Mouse (Mus musculus) embryonic facial prominence, embryonic 10.5 days (tissue): Measurements from ENCODE around the gene Scn8a. TPM values are rescaled to one million over a fixed set of nuclear protein-coding genes. Genes with fewer than 3 reads are reported as not detected.

Experiments
- DNase-seq: peaks from one replicate; pipeline ENCODE4 v3.0.0-alpha.2; 2017; ENCODE audit warnings: low spot score
- H3K27ac ChIP-seq: fragments of 300-500 bp; sonication (generic); replicated peaks from 2 replicates; pipeline ENCODE4 v1.5.1; 2016; ENCODE audit warnings: mild to moderate bottlenecking
- H3K27me3 ChIP-seq: fragments of 300-500 bp; sonication (generic); replicated peaks from 2 replicates; pipeline ENCODE4 v1.6.1; 2016; ENCODE audit warnings: low read depth, mild to moderate bottlenecking; ENCODE audit not compliant: poor library complexity, severe bottlenecking
- H3K36me3 ChIP-seq: fragments of 300-500 bp; sonication (generic); replicated peaks from 2 replicates; pipeline ENCODE4 v1.6.1; 2016; ENCODE audit warnings: mild to moderate bottlenecking, moderate library complexity
- H3K4me1 ChIP-seq: fragments of 300-500 bp; sonication (generic); 2 replicates; pipeline ENCODE4 v1.6.1; 2016
- H3K4me3 ChIP-seq: fragments of 300-500 bp; sonication (generic); 2 replicates; pipeline ENCODE4 v1.5.1; 2016; ENCODE audit warnings: mild to moderate bottlenecking, moderate library complexity
- H3K9me3 ChIP-seq: fragments of 300-500 bp; sonication (generic); 2 replicates; pipeline ENCODE4 v1.6.1; 2016; ENCODE audit warnings: mild to moderate bottlenecking
- WGBS: fragments of 180-500 bp; shearing (Covaris S2); methylation state at CpG from one replicate; pipeline ENCODE4 v1.1.7; 2016; 5-methylcytosine and 5-hydroxymethylcytosine counted together
- polyA plus RNA-seq: library from polyadenylated mRNA; unstranded; fragments of >200 nt; fragmentation: Nextera tagmentation; extraction: Ambion mirVana; gene quantifications from 2 replicates; pipeline ENCODE4 v1.2.1, GENCODE M21; 2016

The Scn8a gene
- polyA plus RNA-seq, 1 experiment from 2014 or later: 7.3 TPM

DNA sequence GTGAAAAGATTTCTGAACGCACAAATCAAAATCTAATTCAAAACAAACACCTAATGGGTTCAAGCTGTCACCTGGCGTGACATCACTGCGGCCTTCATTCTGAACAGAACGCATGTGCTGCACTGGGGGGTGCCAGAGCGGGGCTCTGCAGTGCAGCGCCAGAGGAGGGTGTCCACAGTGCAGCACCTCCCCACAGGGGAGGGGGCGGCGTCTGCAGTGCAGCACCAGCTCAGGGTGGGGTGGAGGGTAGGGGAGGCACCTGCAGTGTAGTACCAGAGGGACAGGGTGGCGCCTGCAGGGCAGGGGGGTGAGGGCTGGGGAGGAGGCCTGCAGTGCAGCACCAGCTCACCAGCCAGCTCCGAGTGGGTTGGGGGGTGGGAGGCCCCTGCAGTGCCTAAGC, 55.3 kb downstream of the Scn8a start:
- WGBS: 71% methylated on average over 10 of the region's 10 CpGs

DNA sequence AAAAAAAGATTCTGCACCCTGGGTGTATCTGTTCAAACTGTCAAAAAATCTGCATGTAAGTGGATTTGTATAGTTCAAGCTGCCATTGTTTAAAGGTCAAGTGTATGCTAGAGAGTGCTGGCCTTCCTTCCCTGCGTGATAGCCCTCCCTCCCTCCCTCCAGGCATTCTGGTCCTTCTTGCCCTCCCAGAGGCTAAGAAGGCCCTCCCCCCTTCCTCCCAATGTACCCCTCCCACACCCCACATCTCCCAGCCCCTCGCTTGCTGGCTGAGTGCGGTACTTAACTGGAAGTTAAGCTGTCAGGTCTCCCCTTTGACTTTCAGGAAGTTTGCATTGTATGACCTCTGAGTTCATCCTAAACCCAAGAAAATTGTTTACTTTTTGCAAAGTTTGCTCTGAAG, 60.8 kb downstream of the Scn8a start:
- Histone ChIP-seq H3K36me3 (no peaks in the 10 kb centered on the region), H3K4me1 (peaks cover 18% of the 10 kb centered on the region), H3K27me3 (no peaks in the 10 kb centered on the region), H3K27ac (no peak overlapping the region), H3K4me3 (no peak overlapping the region), H3K9me3 (no peaks in the 10 kb centered on the region)
- no peak for DNase-seq
- 44% methylated on average over 3 of the region's 3 CpGs for WGBS

More for the DNA sequence above, 55.3 kb downstream of the Scn8a start:
- Histone ChIP-seq H3K4me1 (peaks cover 28% of the 10 kb centered on the region), H3K27me3 (no peaks in the 10 kb centered on the region), H3K4me3 (no peak overlapping the region), H3K36me3 (no peaks in the 10 kb centered on the region), H3K27ac (no peak overlapping the region), H3K9me3 (no peaks in the 10 kb centered on the region)
- no peak for DNase-seq

DNA sequence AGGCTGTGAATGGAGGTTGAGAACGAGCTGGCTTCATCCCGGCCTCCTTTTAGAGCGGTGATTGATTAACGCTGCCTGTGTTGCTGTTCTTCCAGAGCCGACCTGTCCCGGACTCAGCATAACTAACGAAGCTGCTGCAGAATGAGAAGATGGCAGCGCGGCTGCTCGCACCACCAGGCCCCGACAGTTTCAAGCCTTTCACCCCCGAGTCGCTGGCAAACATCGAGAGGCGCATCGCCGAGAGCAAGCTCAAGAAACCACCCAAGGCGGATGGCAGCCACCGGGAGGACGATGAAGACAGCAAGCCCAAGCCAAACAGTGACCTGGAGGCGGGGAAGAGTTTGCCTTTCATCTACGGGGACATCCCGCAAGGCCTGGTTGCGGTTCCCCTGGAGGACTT, 66.5 kb downstream of the Scn8a start:
- peak overlapping the region; percentile 61; the same call in 1 of the 2 replicates for H3K27ac ChIP-seq

DNA sequence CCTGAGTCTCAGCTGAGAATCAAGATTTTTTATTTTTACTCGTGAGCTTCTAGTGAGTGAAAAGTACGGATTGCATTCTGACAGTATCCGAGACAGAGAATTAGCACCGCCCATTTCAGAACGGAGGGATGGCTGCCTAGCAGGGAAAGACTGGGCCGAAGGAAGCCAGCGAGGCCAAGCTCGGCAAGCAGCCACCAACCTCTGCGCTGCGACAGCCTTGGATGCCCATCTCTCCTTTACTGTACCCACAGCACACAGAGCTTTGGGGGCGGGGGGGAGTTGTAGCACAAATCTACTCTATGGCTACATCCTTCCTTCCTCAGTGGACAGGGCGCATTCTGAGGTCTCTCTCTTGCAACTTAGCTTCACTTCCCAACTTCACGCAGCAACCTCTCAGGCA, 78.7 kb downstream of the Scn8a start:
- Histone ChIP-seq H3K4me1 (0 out of 2 replicates have a peak, but pooled peaks cover 6% of the 10 kb centered on the region), H3K36me3 (0 out of 2 replicates have a peak, but pooled peaks cover 3% of the 10 kb centered on the region), H3K27ac (no peak overlapping the region), H3K27me3 (no peaks in the 10 kb centered on the region), H3K9me3 (no peaks in the 10 kb centered on the region), H3K4me3 (no peak overlapping the region)
- DNase-seq: no peak
- 90% methylated on average over 13 of the region's 13 CpGs for WGBS

More for the DNA sequence above, 66.5 kb downstream of the Scn8a start:
- Histone ChIP-seq H3K9me3 (no peaks in the 10 kb centered on the region), H3K4me1 (peaks cover 28% of the 10 kb centered on the region), H3K27me3 (no peaks in the 10 kb centered on the region), H3K4me3 (peak overlapping the region; percentile 19; the same call in 1 of the 2 replicates), H3K36me3 (peaks cover 10% of the 10 kb centered on the region)
- 69% methylated on average over 24 of the region's 24 CpGs for whole genome bisulfite sequencing
- no peak for DNase-seq

DNA sequence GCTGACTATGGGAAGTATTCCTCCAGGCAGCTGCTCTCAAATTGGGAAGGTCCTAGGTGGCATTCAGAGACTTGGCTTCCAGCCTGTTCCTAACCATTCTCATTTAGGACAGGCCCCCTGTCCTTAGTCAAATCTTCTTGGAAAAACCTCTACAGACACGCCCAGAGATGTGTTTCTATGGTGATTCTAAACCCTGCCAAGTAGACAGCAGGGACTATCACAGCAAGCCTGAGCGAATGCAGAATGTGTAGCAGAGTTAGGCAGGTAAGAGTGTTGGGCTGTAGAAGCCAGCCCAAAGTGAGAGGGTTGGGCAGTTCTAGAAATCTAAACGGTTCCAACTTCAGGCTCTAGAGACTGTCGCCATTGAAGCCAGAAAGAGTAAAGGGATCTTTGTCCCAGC, 79.5 kb downstream of the Scn8a start:
- Histone ChIP-seq H3K4me3 (no peak overlapping the region), H3K36me3 (0 out of 2 replicates have a peak, but pooled peaks cover 3% of the 10 kb centered on the region), H3K4me1 (0 out of 2 replicates have a peak, but pooled peaks cover 6% of the 10 kb centered on the region), H3K27me3 (no peaks in the 10 kb centered on the region), H3K9me3 (no peaks in the 10 kb centered on the region), H3K27ac (no peak overlapping the region)
- 84% methylated on average over 4 of the region's 4 CpGs for WGBS
- DNase-seq: no peak

DNA sequence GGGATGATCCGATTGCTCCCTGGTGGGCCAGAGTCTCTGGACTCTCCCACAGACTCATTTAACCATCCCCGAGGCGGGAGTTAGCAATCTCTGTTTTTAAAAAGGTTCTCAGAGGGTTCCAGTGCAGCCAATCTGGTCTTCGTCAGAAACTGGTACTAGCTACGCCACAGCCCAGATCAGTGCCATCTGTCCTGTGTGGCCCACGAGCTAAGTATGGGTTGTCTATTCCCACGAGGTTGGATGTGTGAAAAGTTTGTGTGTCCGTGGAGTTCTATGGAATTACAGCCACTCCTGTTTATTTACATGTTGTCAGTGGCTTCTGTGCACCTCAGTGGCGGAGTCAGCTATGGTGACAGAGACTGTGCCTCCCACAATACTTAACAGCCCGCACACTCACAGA, 81.8 kb downstream of the Scn8a start:
- Histone ChIP-seq H3K9me3 (no peaks in the 10 kb centered on the region), H3K36me3 (no peaks in the 10 kb centered on the region), H3K4me1 (0 out of 2 replicates have a peak, but pooled peaks cover 6% of the 10 kb centered on the region), H3K27me3 (no peaks in the 10 kb centered on the region), H3K27ac (no peak overlapping the region), H3K4me3 (no peak overlapping the region)
- no peak for DNase-seq
- WGBS: 87% methylated on average over 10 of the region's 10 CpGs

DNA sequence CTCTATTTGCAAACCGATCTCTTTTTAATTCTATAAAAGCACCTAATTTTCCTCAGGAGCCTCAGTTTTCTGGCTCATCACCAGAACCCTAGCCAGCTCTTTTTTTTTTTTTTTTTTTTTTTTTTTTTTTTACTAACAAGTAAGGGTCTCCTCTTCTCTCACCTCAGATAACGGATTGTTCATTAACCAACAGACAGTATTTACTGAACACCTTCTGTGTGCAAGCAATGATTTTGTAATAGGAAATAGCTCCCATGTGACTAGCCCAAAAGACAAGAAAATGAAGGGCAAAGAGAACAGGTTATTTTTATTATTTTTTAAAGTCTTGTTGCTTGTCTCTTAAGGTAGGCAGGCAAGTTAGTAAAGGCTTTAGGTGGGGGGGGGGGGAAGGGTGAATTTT, 82.6 kb downstream of the Scn8a start:
- no peak overlapping the region for H3K4me3 ChIP-seq
- no peaks in the 10 kb centered on the region for H3K9me3 ChIP-seq
- no peak overlapping the region for H3K27ac ChIP-seq
- WGBS: 87% methylated on average over 2 of the region's 2 CpGs
- no peaks in the 10 kb centered on the region for H3K36me3 ChIP-seq
- peaks cover 6% of the 10 kb centered on the region; the same call in 1 of the 2 replicates for H3K4me1 ChIP-seq
- no peak for DNase-seq
- H3K27me3 ChIP-seq: no peaks in the 10 kb centered on the region

DNA sequence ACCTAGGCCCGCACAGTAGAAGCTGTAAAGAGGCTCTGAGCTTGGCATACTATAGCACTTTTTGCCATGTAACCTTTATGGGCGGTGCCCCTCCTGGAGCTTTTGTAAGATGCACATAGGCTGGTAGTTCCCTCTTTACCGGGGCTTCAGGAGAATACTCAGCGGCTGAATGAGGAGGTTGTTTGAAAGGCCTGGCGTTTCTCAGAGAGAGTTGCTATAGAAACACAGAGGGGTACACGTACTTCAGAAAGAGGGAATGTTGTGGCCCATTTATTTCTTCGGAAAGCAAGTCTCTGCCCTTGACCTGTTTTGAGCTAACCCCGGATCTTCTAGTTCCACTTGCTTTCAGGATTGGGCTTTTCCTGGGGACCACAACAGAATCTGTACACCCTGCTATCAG, 83.2 kb downstream of the Scn8a start:
- Histone ChIP-seq H3K4me1 (peaks cover 6% of the 10 kb centered on the region; the same call in 1 of the 2 replicates), H3K36me3 (no peaks in the 10 kb centered on the region), H3K27ac (no peak overlapping the region), H3K9me3 (no peaks in the 10 kb centered on the region), H3K27me3 (no peaks in the 10 kb centered on the region), H3K4me3 (no peak overlapping the region)
- 41% methylated on average over 8 of the region's 8 CpGs for WGBS
- DNase-seq: no peak

DNA sequence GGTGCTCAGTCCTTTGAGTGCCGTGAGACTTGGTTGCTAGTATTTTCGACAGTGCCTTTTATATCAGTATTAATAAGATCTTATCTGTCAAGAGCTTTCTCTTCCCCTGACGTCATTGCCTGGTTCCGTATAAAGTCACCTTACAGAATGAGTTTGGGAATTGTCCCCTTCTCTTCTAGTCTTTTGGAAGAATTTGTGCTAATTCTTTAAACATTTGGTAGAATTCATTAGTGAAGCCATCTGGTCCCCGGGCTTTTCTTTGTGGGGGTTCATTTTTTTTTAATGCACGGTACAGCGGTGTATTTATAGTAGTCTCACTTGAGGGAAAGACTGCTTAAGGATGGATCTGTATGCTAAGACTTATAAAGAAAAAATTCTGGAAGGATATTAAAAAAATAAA, 84.3 kb downstream of the Scn8a start:
- Histone ChIP-seq H3K4me3 (no peak overlapping the region), H3K36me3 (no peaks in the 10 kb centered on the region), H3K27ac (no peak overlapping the region), H3K9me3 (no peaks in the 10 kb centered on the region), H3K27me3 (no peaks in the 10 kb centered on the region), H3K4me1 (peaks cover 6% of the 10 kb centered on the region; the same call in 1 of the 2 replicates)
- DNase-seq: no peak
- WGBS: 87% methylated on average over 7 of the region's 7 CpGs

DNA sequence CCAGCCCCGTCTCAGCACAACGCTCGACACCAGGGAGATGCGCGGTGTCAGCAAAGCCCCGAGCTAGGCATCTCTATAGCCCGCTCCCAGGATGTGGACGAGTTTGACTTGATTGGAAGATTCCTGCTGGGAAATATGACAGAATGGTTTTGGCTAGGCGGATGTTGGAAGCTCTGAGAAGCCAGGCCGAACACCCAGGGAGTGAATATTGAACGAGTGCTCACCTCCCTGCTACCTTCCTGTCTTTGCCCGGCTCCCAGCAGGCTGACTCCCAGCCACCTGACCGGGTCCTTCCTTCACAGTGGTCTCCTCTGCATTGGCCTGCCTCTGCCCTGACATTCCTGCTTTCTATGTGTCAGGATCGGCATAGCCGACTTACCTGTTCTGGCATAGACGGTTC, 85.1 kb downstream of the Scn8a start:
- H3K27ac ChIP-seq: no peak overlapping the region
- no peak for DNase-seq
- no peaks in the 10 kb centered on the region for H3K36me3 ChIP-seq
- H3K9me3 ChIP-seq: no peaks in the 10 kb centered on the region
- H3K4me1 ChIP-seq: peaks cover 6% of the 10 kb centered on the region; the same call in 1 of the 2 replicates
- 81% methylated on average over 16 of the region's 16 CpGs for WGBS
- H3K4me3 ChIP-seq: no peak overlapping the region
- no peaks in the 10 kb centered on the region for H3K27me3 ChIP-seq

DNA sequence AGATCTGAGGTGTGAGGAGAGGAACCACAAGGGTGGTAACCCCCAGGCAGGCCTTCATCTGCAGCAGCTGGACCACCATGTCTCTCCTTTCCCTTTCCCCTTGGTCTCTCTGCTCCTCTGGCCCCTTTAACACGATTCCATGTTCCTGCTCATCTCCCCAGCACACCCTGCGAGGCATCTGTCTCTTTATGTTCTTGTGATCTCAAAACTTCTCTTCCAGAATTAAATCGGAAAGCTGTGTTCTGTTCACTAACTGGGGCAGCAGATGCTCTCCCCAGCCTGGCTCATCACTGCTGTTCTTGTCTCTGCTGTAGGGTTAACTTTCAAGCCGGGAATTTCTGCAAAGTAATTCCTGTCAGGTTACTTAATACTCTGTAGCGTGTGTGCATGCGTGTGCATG, 91.3 kb downstream of the Scn8a start:
- DNase-seq: no peak
- H3K4me1 ChIP-seq: peaks cover 11% of the 10 kb centered on the region; the same call in 1 of the 2 replicates
- no peak overlapping the region for H3K27ac ChIP-seq
- WGBS: 88% methylated on average over 6 of the region's 6 CpGs
- H3K9me3 ChIP-seq: no peaks in the 10 kb centered on the region
- H3K4me3 ChIP-seq: no peak overlapping the region
- H3K27me3 ChIP-seq: no peaks in the 10 kb centered on the region
- no peaks in the 10 kb centered on the region for H3K36me3 ChIP-seq

DNA sequence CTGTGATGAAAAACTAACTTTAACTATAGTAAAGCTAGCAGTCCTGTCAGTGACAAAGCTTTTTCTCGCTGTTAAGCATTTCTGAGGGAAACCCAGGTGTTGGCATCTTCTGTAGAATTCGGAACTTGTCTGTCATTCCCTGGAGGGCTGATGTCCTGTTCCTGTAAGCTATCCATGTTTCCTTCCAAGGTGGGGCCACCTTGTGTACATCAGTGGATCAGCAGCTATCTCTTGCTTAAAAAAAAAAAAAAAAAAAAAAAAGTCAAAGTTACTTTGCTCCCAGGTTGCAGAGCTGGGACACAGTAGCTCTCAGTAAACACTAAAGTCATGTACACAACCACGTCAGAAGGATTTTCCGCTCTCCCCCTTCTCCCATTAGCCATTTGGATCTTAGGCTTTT, 91.9 kb downstream of the Scn8a start:
- Histone ChIP-seq H3K36me3 (no peaks in the 10 kb centered on the region), H3K4me1 (peaks cover 13% of the 10 kb centered on the region; the same call in 1 of the 2 replicates), H3K9me3 (no peaks in the 10 kb centered on the region), H3K4me3 (no peak overlapping the region), H3K27ac (no peak overlapping the region), H3K27me3 (no peaks in the 10 kb centered on the region)
- DNase-seq: no peak
- 75% methylated on average over 4 of the region's 4 CpGs for WGBS

DNA sequence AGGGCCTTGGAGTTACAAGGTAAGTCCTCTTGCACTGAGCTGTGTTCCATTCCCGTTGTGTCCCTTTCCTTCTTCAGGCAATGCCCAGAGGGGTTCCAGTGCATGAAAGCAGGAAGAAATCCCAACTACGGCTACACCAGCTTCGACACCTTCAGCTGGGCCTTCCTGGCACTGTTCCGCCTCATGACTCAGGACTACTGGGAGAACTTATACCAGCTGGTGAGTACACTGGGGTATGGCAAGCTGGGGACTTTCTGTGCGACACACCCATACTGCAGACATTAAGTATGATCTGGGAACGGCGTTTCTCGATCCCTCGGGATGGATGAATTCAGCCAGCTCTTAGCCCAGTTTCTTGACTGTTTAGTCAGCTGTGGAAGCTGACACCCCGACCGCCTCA, 101.8 kb downstream of the Scn8a start:
- H3K27me3 ChIP-seq: no peaks in the 10 kb centered on the region
- no peak overlapping the region for H3K27ac ChIP-seq
- no peak overlapping the region for H3K4me3 ChIP-seq
- 74% methylated on average over 11 of the region's 11 CpGs for WGBS
- H3K9me3 ChIP-seq: no peaks in the 10 kb centered on the region
- no peak for DNase-seq
- H3K4me1 ChIP-seq: peaks cover 19% of the 10 kb centered on the region
- H3K36me3 ChIP-seq: peaks cover 10% of the 10 kb centered on the region
